Mouse (Mus musculus) intestine, postnatal 0 days (tissue): Measurements from ENCODE around the gene Prdx1. TPM values are rescaled to one million over a fixed set of nuclear protein-coding genes. Genes with fewer than 3 reads are reported as not detected.
A peak's percentile ranks its signal among the peaks of the same experiment; 100 is the strongest.
"Not testable (repeated sequence)": the region's sequence is repeated elsewhere in the genome, so short reads cannot be mapped to it uniquely, and the experiment has no call there.

ENCODE experiments used
- ATAC-seq: fragments of 200-750 bp; cut with Nextera tagmentation; 2 replicates; pipeline ENCODE4 v1.8.0; 2017; ENCODE audit warnings: mild to moderate bottlenecking, moderate TSS enrichment, moderate library complexity
- H3K27ac ChIP-seq: fragments of 300-500 bp; sonication (generic); 2 replicates; pipeline ENCODE4 v1.5.1; 2014; ENCODE audit warnings: mild to moderate bottlenecking, low read depth, low read length, moderate library complexity
- H3K27me3 ChIP-seq: fragments of 300-500 bp; sonication (generic); replicated peaks from 2 replicates; pipeline ENCODE4 v1.6.1; 2014; ENCODE audit warnings: low read length, mixed read lengths; ENCODE audit not compliant: control insufficient read depth, insufficient read depth
- H3K36me3 ChIP-seq: fragments of 300-500 bp; sonication (generic); 2 replicates; pipeline ENCODE4 v1.6.1; 2014; ENCODE audit warnings: mild to moderate bottlenecking, moderate library complexity; ENCODE audit not compliant: control insufficient read depth, insufficient read depth
- H3K4me1 ChIP-seq: fragments of 300-500 bp; sonication (generic); replicated peaks from 2 replicates; pipeline ENCODE4 v1.6.1; 2014; ENCODE audit warnings: antibody characterized with exemption, low read length, mixed read lengths; ENCODE audit not compliant: control insufficient read depth, insufficient read depth
- H3K4me2 ChIP-seq: fragments of 300-500 bp; sonication (generic); replicated peaks from 2 replicates; pipeline ENCODE4 v1.6.1; 2014; ENCODE audit warnings: low read depth, mild to moderate bottlenecking, moderate library complexity
- H3K4me3 ChIP-seq: fragments of 300-500 bp; sonication (generic); 2 replicates; pipeline ENCODE4 v1.5.1; 2014; ENCODE audit warnings: low read depth, low read length
- H3K9ac ChIP-seq: fragments of 300-500 bp; sonication (generic); 2 replicates; pipeline ENCODE4 v1.6.1; 2014; ENCODE audit warnings: mild to moderate bottlenecking, low read depth, low read length
- H3K9me3 ChIP-seq: fragments of 300-500 bp; sonication (generic); 2 replicates; pipeline ENCODE4 v1.6.1; 2016; ENCODE audit warnings: mixed run types; ENCODE audit not compliant: control insufficient read depth
- CTCF ChIP-seq: sonication (generic); IDR thresholded peaks from 2 replicates; pipeline ENCODE4 v1.5.1; 2016; ENCODE audit warnings: low read depth, mild to moderate bottlenecking, control low read depth, antibody characterized with exemption, moderate library complexity
- WGBS: fragments of 180-500 bp; shearing (Covaris S2); extraction: QIAGEN DNeasy Blood & Tissue Kit; methylation state at CpG from one replicate; pipeline ENCODE4 v1.1.7; 2014; 5-methylcytosine and 5-hydroxymethylcytosine counted together
- polyA plus RNA-seq: library from polyadenylated mRNA; unstranded; fragments of >200 nt; fragmentation: Nextera tagmentation; extraction: Ambion mirVana; gene quantifications from 2 replicates; pipeline ENCODE4 v1.2.1, GENCODE M21; 2015

Gene Prdx1
- polyA plus RNA-seq, 1 experiment from 2014 or later, result 1,265 TPM

GRCm38 (mm10) chr4:116669291-116669690 lies 16.1 kb upstream of the Prdx1 start:
- no peak overlapping the region for H3K27ac ChIP-seq
- ATAC-seq, result no peak
- no peaks in the 10 kb centered on the region for H3K9me3 ChIP-seq
- H3K4me2 ChIP-seq, result no peak overlapping the region
- no peak overlapping the region for H3K9ac ChIP-seq
- 69% methylated on average over 2 of the region's 2 CpGs for WGBS
- H3K36me3 ChIP-seq, result no peaks in the 10 kb centered on the region
- H3K4me1 ChIP-seq, result 0 out of 2 replicates have a peak, but pooled peaks cover 9% of the 10 kb centered on the region
- no peak overlapping the region for H3K4me3 ChIP-seq
- no peaks in the 10 kb centered on the region for H3K27me3 ChIP-seq
- TF ChIP-seq CTCF, result peak; percentile 62

GRCm38 (mm10) chr4:116672785-116673184 lies 12.6 kb upstream of the Prdx1 start:
- WGBS, result 18% methylated on average over 2 of the region's 2 CpGs
- peak; percentile 99 for ATAC-seq

GRCm38 (mm10) chr4:116674761-116675160 lies 10.6 kb upstream of the Prdx1 start:
- not testable (repeated sequence) for H3K4me3 ChIP-seq, H3K4me2 ChIP-seq, H3K27me3 ChIP-seq, H3K27ac ChIP-seq, ATAC-seq, H3K36me3 ChIP-seq, H3K9ac ChIP-seq, H3K9me3 ChIP-seq, H3K4me1 ChIP-seq
- WGBS, result 85% methylated on average over 6 of the region's 6 CpGs

More at GRCm38 (mm10) chr4:116672785-116673184, 12.6 kb upstream of the Prdx1 start:
- Histone ChIP-seq H3K27ac (0 out of 2 replicates have a peak overlapping the region, but pooled peaks have one; percentile 23), H3K4me2 (no peak overlapping the region; the same call in 1 of the 2 replicates), H3K36me3 (no peaks in the 10 kb centered on the region), H3K4me3 (no peak overlapping the region), H3K9ac (no peak overlapping the region), H3K9me3 (no peaks in the 10 kb centered on the region), H3K4me1 (0 out of 2 replicates have a peak, but pooled peaks cover 9% of the 10 kb centered on the region), H3K27me3 (no peaks in the 10 kb centered on the region)
- peak; percentile 44 for TF ChIP-seq CTCF

GRCm38 (mm10) chr4:116676027-116676426 lies 9.3 kb upstream of the Prdx1 start:
- Histone ChIP-seq H3K4me3 (no peak overlapping the region), H3K4me2 (no peak overlapping the region), H3K36me3 (no peaks in the 10 kb centered on the region), H3K27me3 (no peaks in the 10 kb centered on the region), H3K9ac (no peak overlapping the region), H3K27ac (no peak overlapping the region), H3K4me1 (0 out of 2 replicates have a peak, but pooled peaks cover 6% of the 10 kb centered on the region), H3K9me3 (no peaks in the 10 kb centered on the region)
- WGBS, result 69% methylated on average over 3 of the region's 3 CpGs
- ATAC-seq, result no peak
- no peak for TF ChIP-seq CTCF

- Histone ChIP-seq H3K27ac (no peak overlapping the region), H3K9ac (no peak overlapping the region), H3K4me2 (no peak overlapping the region), H3K4me1 (0 out of 2 replicates have a peak, but pooled peaks cover 6% of the 10 kb centered on the region), H3K4me3 (no peak overlapping the region), H3K36me3 (no peaks in the 10 kb centered on the region), H3K9me3 (no peaks in the 10 kb centered on the region), H3K27me3 (no peaks in the 10 kb centered on the region)
- 77% methylated on average over 1 of the region's 1 CpGs for WGBS
- no peak for TF ChIP-seq CTCF
- no peak for ATAC-seq
These were observed 7.5 kb upstream of the Prdx1 start for GRCm38 (mm10) chr4:116677808-116678207.

- no peak overlapping the region for H3K4me2 ChIP-seq
- 60% methylated on average over 5 of the region's 5 CpGs for WGBS
- no peak for ATAC-seq
- TF ChIP-seq CTCF, result no peak
- no peak overlapping the region for H3K27ac ChIP-seq
- no peak overlapping the region for H3K9ac ChIP-seq
- no peaks in the 10 kb centered on the region for H3K4me1 ChIP-seq
- H3K36me3 ChIP-seq, result no peaks in the 10 kb centered on the region
- H3K4me3 ChIP-seq, result no peak overlapping the region
- H3K27me3 ChIP-seq, result no peaks in the 10 kb centered on the region
- H3K9me3 ChIP-seq, result no peaks in the 10 kb centered on the region
These were observed 6.2 kb upstream of the Prdx1 start for GRCm38 (mm10) chr4:116679141-116679540.

- not testable (repeated sequence) for H3K9ac ChIP-seq, H3K9me3 ChIP-seq, H3K27ac ChIP-seq, H3K27me3 ChIP-seq, H3K4me1 ChIP-seq, H3K36me3 ChIP-seq, H3K4me3 ChIP-seq, ATAC-seq, H3K4me2 ChIP-seq
- WGBS, result 90% methylated on average over 4 of the region's 4 CpGs
These were observed 4.8 kb upstream of the Prdx1 start for GRCm38 (mm10) chr4:116680521-116680920.
